Comparison of ENCODE assay signal across 18 mouse cellular contexts in the genomic region with DNA sequence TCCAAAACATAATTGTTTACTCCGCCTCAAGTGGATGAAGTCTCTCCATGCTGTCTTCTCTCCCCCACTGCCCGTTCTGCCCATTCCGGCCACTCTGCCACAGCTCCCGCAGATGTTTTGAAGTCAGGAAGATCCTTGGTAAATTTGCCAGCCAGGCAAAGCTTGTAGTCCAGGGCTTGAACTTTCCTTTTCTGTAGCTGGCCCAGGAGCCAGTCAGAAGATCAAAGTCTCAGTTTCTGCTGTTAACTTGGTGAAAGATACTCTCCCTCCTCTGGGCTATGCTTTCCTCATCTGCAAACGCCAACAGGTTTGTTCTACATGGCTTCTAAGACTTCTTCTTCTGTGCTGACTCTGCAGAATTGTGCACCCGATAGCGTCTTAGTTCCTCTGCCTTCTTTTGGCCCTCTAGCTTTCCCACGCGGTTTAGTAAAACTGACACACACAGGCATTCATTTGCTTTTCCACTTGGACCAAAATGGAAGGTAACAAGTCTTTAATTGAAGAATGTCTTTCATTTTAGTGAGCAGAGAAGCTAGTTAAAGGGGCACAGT. TPM values are rescaled to one million over a fixed set of nuclear protein-coding genes. Genes with fewer than 3 reads are reported as not detected.
A peak's percentile ranks its signal among the peaks of the same experiment; 100 is the strongest.
DNase-seq lines count a peak whose midpoint lies in the region; ATAC-seq and TF ChIP-seq lines count a peak whose summit lies in the region.
"Had no signal": no experiment of that assay in that cellular context is flagged by ENCODE, and none has a peak within 500 bp of the region (broad histone marks: within the 10 kb centered on the region; RNA-seq: fewer than 3 reads in every experiment).

No protein-coding gene starts in this region.

- H3K36me3 ChIP-seq in kidney, adult 2 months (ENCODE audit: control insufficient read depth, insufficient read depth, low read length): no peaks in the 10 kb centered on the region
- H3K36me3 ChIP-seq in ES-E14 (ENCODE audit: control insufficient read depth, insufficient read depth, low read length, poor library complexity, severe bottlenecking): no peaks in the 10 kb centered on the region
- no peaks in the 10 kb centered on the region for H3K36me3 ChIP-seq in intestine, embryonic 15.5 days
- H3K36me3 ChIP-seq in limb, embryonic 13.5 days: no peaks in the 10 kb centered on the region
- H3K36me3 ChIP-seq in liver, embryonic 12.5 days: no peaks in the 10 kb centered on the region
- H3K36me3 ChIP-seq in forebrain, embryonic 15.5 days: no peaks in the 10 kb centered on the region
- H3K36me3 ChIP-seq: midbrain, embryonic 13.5 days had no signal

- H3K4me2 ChIP-seq in intestine, embryonic 15.5 days (replicated peaks): peak overlapping the region; percentile 17
- H3K4me2 ChIP-seq in limb, embryonic 13.5 days (replicated peaks): peak overlapping the region; percentile 32
- no peak overlapping the region for H3K4me2 ChIP-seq in liver, embryonic 12.5 days
- no peak overlapping the region for H3K4me2 ChIP-seq in forebrain, embryonic 15.5 days (replicated peaks)
- H3K4me2 ChIP-seq: midbrain, embryonic 13.5 days had no signal

- no peak for TF ChIP-seq POLR2A in kidney, adult 2 months (IDR thresholded peaks at IDR 0.05; ENCODE audit: low read depth, low read length)

- WGBS in kidney, adult 2 months: 33% methylated on average over 9 of the region's 9 CpGs
- WGBS in intestine, embryonic 15.5 days: 59% methylated on average over 9 of the region's 9 CpGs
- WGBS in limb, embryonic 13.5 days: 59% methylated on average over 9 of the region's 9 CpGs
- WGBS in liver, embryonic 12.5 days (ENCODE audit: insufficient replicate concordance): 47% methylated on average over 9 of the region's 9 CpGs
- WGBS in forebrain, embryonic 15.5 days: 89% methylated on average over 9 of the region's 9 CpGs

- H3K9me3 ChIP-seq in ES-E14 (ENCODE audit: control insufficient read depth, insufficient read depth, low read depth, low read length): no peaks in the 10 kb centered on the region
- no peaks in the 10 kb centered on the region for H3K9me3 ChIP-seq in intestine, embryonic 15.5 days
- peaks cover 6% of the 10 kb centered on the region for H3K9me3 ChIP-seq in limb, embryonic 13.5 days
- H3K9me3 ChIP-seq in liver, embryonic 12.5 days (replicated peaks): no peaks in the 10 kb centered on the region
- H3K9me3 ChIP-seq in forebrain, embryonic 15.5 days: no peaks in the 10 kb centered on the region
- H3K9me3 ChIP-seq: midbrain, embryonic 13.5 days had no signal

- H3K9ac ChIP-seq in ES-E14 (ENCODE audit: insufficient read depth, low read depth, low read length, poor library complexity, severe bottlenecking): no peak overlapping the region
- H3K9ac ChIP-seq in intestine, embryonic 15.5 days: no peak overlapping the region
- no peak overlapping the region for H3K9ac ChIP-seq in limb, embryonic 13.5 days
- no peak overlapping the region for H3K9ac ChIP-seq in liver, embryonic 12.5 days
- H3K9ac ChIP-seq in forebrain, embryonic 15.5 days (replicated peaks): no peak overlapping the region
- H3K9ac ChIP-seq: midbrain, embryonic 13.5 days had no signal

- TF ChIP-seq CTCF in kidney, adult 2 months (conservative IDR thresholded peaks at IDR 0.05; ENCODE audit: insufficient read depth, insufficient read length, low read depth, low read length): no peak

- DNase-seq in kidney, adult 2 months: peak; percentile 65
- DNase-seq in kidney, postnatal 10 days: no peak
- DNase-seq in ES-E14 (ENCODE audit: low read depth, low spot score): no peak
- DNase-seq in adrenal gland, postnatal 25 days: no peak
- DNase-seq: cerebellum, adult 8-10 months had no signal

- H3K4me3 ChIP-seq in kidney, adult 2 months (ENCODE audit: insufficient read depth, low read depth, low read length): no peak overlapping the region
- no peak overlapping the region for H3K4me3 ChIP-seq in ES-E14 (ENCODE audit: insufficient read depth in 1 of 2, low read depth in 1 of 2, low read length in 2 of 2, poor library complexity in 1 of 2, severe bottlenecking in 1 of 2)
- no peak overlapping the region for H3K4me3 ChIP-seq in intestine, embryonic 15.5 days (replicated peaks)
- H3K4me3 ChIP-seq in limb, embryonic 13.5 days: no peak overlapping the region
- H3K4me3 ChIP-seq in liver, embryonic 12.5 days: no peak overlapping the region
- no peak overlapping the region for H3K4me3 ChIP-seq in forebrain, embryonic 15.5 days
- H3K4me3 ChIP-seq: layer of hippocampus, adult 2 months; midbrain, embryonic 13.5 days had no signal

- in situ Hi-C loops in ES-E14 (cut with MboI; ENCODE audit: low sequenced_read_pairs in 2 of 2, unreplicated experiment in 2 of 2): no loop called here

- no peaks in the 10 kb centered on the region for H3K27me3 ChIP-seq in kidney, adult 2 months (replicated peaks; ENCODE audit: control insufficient read depth, insufficient read depth, low read length)
- no peaks in the 10 kb centered on the region for H3K27me3 ChIP-seq in intestine, embryonic 15.5 days (replicated peaks)
- H3K27me3 ChIP-seq in limb, embryonic 13.5 days: peaks cover 82% of the 10 kb centered on the region
- H3K27me3 ChIP-seq in liver, embryonic 12.5 days (replicated peaks): peaks cover 47% of the 10 kb centered on the region
- H3K27me3 ChIP-seq in forebrain, embryonic 15.5 days: no peaks in the 10 kb centered on the region; the same call in 1 of the 2 replicates

- no peak for ATAC-seq in intestine, embryonic 15.5 days
- ATAC-seq in limb, embryonic 13.5 days (ENCODE audit: low FRiP score, low read depth): no peak
- ATAC-seq in liver, embryonic 12.5 days: no peak
- ATAC-seq in forebrain, embryonic 15.5 days (replicated peaks): no peak
- ATAC-seq: hindbrain, postnatal 0 days; midbrain, embryonic 13.5 days had no signal

- H3K4me1 ChIP-seq in kidney, adult 2 months (ENCODE audit: control insufficient read depth, insufficient read depth, low read length): peaks cover 15% of the 10 kb centered on the region
- H3K4me1 ChIP-seq in ES-E14 (ENCODE audit: control insufficient read depth in 2 of 2, insufficient read depth in 2 of 2, low read length in 2 of 2, poor library complexity in 1 of 2): no peaks in the 10 kb centered on the region
- H3K4me1 ChIP-seq in intestine, embryonic 15.5 days (replicated peaks): peaks cover 23% of the 10 kb centered on the region
- H3K4me1 ChIP-seq in limb, embryonic 13.5 days: peaks cover 19% of the 10 kb centered on the region
- no peaks in the 10 kb centered on the region for H3K4me1 ChIP-seq in liver, embryonic 12.5 days
- H3K4me1 ChIP-seq in forebrain, embryonic 15.5 days: peaks cover under 1% of the 10 kb centered on the region; the same call in 1 of the 2 replicates
- H3K4me1 ChIP-seq: midbrain, embryonic 13.5 days had no signal

- H3K27ac ChIP-seq in kidney, adult 2 months (ENCODE audit: insufficient read depth, low read depth, low read length): no peak overlapping the region; the same call in 1 of the 2 replicates
- no peak overlapping the region for H3K27ac ChIP-seq in ES-E14 (ENCODE audit: insufficient read depth, low read depth, low read length, poor library complexity, severe bottlenecking)
- H3K27ac ChIP-seq in intestine, embryonic 15.5 days: peak overlapping the region; percentile 71
- H3K27ac ChIP-seq in limb, embryonic 13.5 days: no peak overlapping the region; the same call in 1 of the 2 replicates
- no peak overlapping the region for H3K27ac ChIP-seq in liver, embryonic 12.5 days
- no peak overlapping the region for H3K27ac ChIP-seq in forebrain, embryonic 15.5 days (replicated peaks)
- H3K27ac ChIP-seq: hindbrain, postnatal 0 days; layer of hippocampus, adult 2 months; midbrain, embryonic 13.5 days had no signal

TF ChIP-seq in ES-E14, 5 proteins besides CTCF, POLR2A, EP300 and RAD21:
- no peak for TF ChIP-seq CHD2 (IDR thresholded peaks at IDR 0.05; ENCODE audit: low read depth, low read length)
- peak; percentile 72; the same call in 1 of the 2 replicates for TF ChIP-seq MAFK (IDR thresholded peaks at IDR 0.05; ENCODE audit: insufficient read depth, low read depth, low read length)

RNA-seq across cellular contexts. Expression of a gene that starts 47.5 kb away (rescaled TPM):
- not detected in 2 replicates for polyA plus RNA-seq in kidney, adult 2 months (2012; rRNA removed)
- total RNA-seq in ES-E14 (2012; rRNA removed): 0.37 and 0.49 TPM in 2 replicates
- polyA plus RNA-seq in intestine, embryonic 15.5 days (2015; fragmentation: Nextera tagmentation; extraction: Ambion mirVana): 0.30 TPM in 1 of 2 replicates, not detected in the other
- polyA plus RNA-seq in limb, embryonic 13.5 days (2015; fragmentation: Nextera tagmentation; extraction: Ambion mirVana): 0.13 TPM in 1 of 2 replicates, not detected in the other
- 0.14 and 0.22 TPM in 2 replicates for polyA plus RNA-seq in liver, embryonic 12.5 days (2016; fragmentation: Nextera tagmentation; extraction: Ambion mirVana)
- not detected in 2 replicates for total RNA-seq in adrenal gland, postnatal 25 days (2021)
- polyA plus RNA-seq in forebrain, embryonic 15.5 days (2015; fragmentation: Nextera tagmentation; extraction: Ambion mirVana): not detected in 2 replicates
- total RNA-seq: adrenal gland, postnatal 14 days; gastrocnemius, postnatal 10 days; heart, adult 8-10 months; heart, postnatal 36 days; layer of hippocampus, adult 2 months; liver, adult 2 months; MEL had no signal
- polyA plus RNA-seq: liver, adult 2 months; midbrain, embryonic 13.5 days had no signal

RNA-seq across cellular contexts. Expression of a gene that starts 51.4 kb away (rescaled TPM):
- 1.0 and 3.3 TPM in 2 replicates for polyA plus RNA-seq in kidney, adult 2 months (2012; rRNA removed)
- total RNA-seq in ES-E14 (2012; rRNA removed): 0.37 and 0.40 TPM in 2 replicates
- 0.94 and 1.0 TPM in 2 replicates for polyA plus RNA-seq in intestine, embryonic 15.5 days (2015; fragmentation: Nextera tagmentation; extraction: Ambion mirVana)
- polyA plus RNA-seq in limb, embryonic 13.5 days (2015; fragmentation: Nextera tagmentation; extraction: Ambion mirVana): 0.61 and 0.72 TPM in 2 replicates
- polyA plus RNA-seq in liver, embryonic 12.5 days (2016; fragmentation: Nextera tagmentation; extraction: Ambion mirVana): 0.14 and 0.51 TPM in 2 replicates
- total RNA-seq in adrenal gland, postnatal 25 days (2021): 6.7 and 7.4 TPM in 2 replicates
- polyA plus RNA-seq in forebrain, embryonic 15.5 days (2015; fragmentation: Nextera tagmentation; extraction: Ambion mirVana): 2.7 and 2.8 TPM in 2 replicates
- total RNA-seq: MEL had no signal

Comparison
In these comparisons a context has a peak if more than half of its experiments do, and no peak if none do; other contexts are left out.
1. H3K4me2 ChIP-seq: peak in intestine, embryonic 15.5 days (single experiment) and limb, embryonic 13.5 days (single experiment); none in liver, embryonic 12.5 days (single experiment) and forebrain, embryonic 15.5 days (single experiment).